Mouse (Mus musculus) embryonic fibroblast, embryonic 13.5 days (primary cell): ENCODE measurements around the gene Metap1d.

Experiments used
- CTCF ChIP-seq: IDR thresholded peaks from 2 replicates; pipeline ENCODE4 v1.5.1; 2011; ENCODE audit warnings: mild to moderate bottlenecking, control low read depth, low read length, moderate library complexity, borderline replicate concordance; ENCODE audit not compliant: insufficient read depth
- POLR2A ChIP-seq: IDR thresholded peaks from 2 replicates; pipeline ENCODE4 v1.6.1; 2011; ENCODE audit warnings: low read depth, mild to moderate bottlenecking, control low read depth, low read length, moderate library complexity

- no peak for TF ChIP-seq POLR2A
- no peak for TF ChIP-seq CTCF
Measured at GRCm38 (mm10) chr2:71517466-71518099, 64.5 kb downstream of the Metap1d start.
